Mouse (Mus musculus): ENCODE measurements around the gene Slc41a3.

Slc41a3 gene

DNA sequence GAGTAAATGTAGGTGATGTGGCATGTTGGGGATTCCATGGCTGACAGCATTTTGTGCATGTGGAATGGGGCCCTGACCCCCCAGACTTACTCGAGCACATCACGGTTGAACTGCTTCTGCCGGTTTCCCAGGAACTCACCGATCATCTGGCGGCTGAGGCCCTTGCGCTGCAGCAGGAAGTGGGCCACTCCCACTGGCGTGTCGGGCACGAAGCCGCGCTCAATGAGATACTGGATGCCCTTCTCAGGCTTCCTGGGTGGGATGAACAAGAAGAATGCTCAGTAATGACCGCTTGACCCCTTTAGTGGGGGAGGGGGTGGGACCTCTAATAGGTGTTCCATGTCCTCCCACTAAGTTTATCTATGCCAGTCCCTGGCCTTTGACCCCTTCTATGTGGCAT lies 75.9 kb downstream of the Slc41a3 start:
- DNase-seq (ENCODE audit: low spot score in 2 of 2) = no peak

GRCm38 (mm10) chr6:90683831-90684532 lies 79.5 kb downstream of the Slc41a3 start:
- no peak for DNase-seq (ENCODE audit: low spot score in 2 of 2)

- DNase-seq (ENCODE audit: low spot score in 2 of 2) = no peak
Measured at GRCm38 (mm10) chr6:90686812-90687211, 82.3 kb downstream of the Slc41a3 start.

DNA sequence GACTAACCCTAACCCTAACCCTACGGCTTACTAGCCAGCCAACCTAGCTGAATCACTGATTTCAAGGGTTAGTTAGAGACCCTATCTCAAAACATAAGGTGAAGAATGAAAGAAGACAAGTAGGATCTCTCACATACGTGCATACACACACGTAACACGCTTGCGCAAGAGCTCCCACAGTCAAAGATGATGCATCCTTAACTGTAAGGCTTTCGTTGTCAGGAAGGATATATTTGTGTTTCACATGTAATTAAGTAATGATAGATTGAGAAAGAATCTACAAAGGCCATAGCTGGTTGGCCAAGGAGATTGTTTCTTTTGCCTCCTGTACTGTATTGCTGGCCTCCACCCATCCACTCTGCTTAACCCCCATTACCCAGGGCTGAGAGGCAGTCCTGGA lies 83.5 kb downstream of the Slc41a3 start:
- DNase-seq (ENCODE audit: low spot score in 2 of 2) = no peak

GRCm38 (mm10) chr6:90688742-90689141 lies 84.2 kb downstream of the Slc41a3 start:
- DNase-seq (ENCODE audit: low spot score in 2 of 2) = peak; percentile 51 to 58

DNA sequence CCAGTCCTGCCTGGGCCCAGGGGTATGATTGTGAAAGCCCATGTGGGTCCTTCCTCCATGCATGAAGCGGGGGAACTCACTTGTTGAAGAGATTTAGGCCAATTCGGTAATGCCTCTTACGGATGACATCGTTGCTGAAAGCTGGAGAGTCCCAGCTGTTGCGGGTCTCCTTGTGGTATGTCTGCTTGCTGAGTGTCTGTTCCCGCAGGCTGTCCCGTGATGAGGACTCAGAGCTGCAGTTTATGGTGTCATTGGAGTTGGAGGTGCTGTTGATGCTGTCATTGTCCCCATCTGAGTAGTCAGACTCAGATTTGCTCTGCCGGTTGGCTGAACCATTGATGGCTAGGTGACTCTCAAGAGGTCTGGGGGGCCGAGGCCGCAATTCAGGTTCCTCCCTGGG lies 85.0 kb downstream of the Slc41a3 start:
- DNase-seq (ENCODE audit: low spot score in 2 of 2) = no peak

- DNase-seq (ENCODE audit: low spot score in 2 of 2) = no peak
Measured at GRCm38 (mm10) chr6:90691935-90692334, 87.4 kb downstream of the Slc41a3 start.

DNA sequence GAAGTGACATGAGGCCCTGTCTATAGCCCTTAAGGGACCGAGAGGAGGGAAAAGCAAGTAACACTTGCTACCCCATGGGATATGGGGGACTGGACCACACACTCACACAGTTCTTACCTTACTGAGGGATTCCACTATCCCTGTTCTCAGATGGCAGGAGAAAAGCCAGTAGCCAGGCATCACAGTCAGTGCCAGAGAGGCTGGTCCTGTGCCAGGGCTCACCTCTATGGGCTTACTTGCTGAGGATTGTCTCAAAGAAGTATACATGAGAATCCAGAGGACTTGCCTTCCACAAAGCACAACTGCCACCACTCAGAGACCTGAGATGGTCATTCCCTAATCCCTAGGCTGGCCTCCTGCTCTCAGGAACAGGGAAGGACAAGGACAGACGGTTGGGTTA lies 87.9 kb downstream of the Slc41a3 start:
- DNase-seq (ENCODE audit: low spot score in 2 of 2) = no peak

DNA sequence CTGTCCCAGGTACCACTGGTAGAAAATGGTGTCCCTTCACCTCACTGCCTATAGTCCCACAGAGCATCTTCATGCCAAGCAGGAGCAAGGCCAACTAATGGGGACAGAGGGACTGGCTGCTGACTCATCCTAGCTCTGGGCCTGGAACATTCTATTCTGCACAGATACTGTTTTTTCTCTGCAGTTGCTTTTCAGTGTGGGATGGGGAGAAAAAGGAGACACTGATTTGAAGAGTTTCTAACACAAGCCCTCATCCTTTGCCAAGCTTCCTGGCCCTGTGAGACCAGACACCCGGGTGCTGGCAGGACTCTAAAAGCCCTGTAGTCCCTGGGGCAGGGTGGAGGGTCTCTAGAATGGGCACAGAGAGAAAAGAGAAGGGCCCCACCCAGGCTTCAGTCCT lies 91.2 kb downstream of the Slc41a3 start:
- DNase-seq (ENCODE audit: low spot score in 2 of 2) = peak in 1 of 2 experiments; percentile 64
